Mouse (Mus musculus) myocyte (in vitro differentiated cells): Measurements from ENCODE around the gene Kcnq5.

Source experiments
- CEBPB ChIP-seq: IDR thresholded peaks from 2 replicates; pipeline ENCODE4 v1.6.1; 2011; ENCODE audit warnings: mild to moderate bottlenecking, moderate library complexity; ENCODE audit not compliant: poor library complexity, insufficient read depth, severe bottlenecking
- MAX ChIP-seq: IDR thresholded peaks from one replicate; pipeline ENCODE4 v1.6.1; 2011; ENCODE audit warnings: low read depth, mild to moderate bottlenecking, control low read depth
- MYOD1 ChIP-seq, 3 experiments: IDR thresholded peaks; one replicate each; pipeline ENCODE4 v1.6.1; 2011; ENCODE audit warnings: control low read depth in 2 of 3, low read depth in 2 of 3, mild to moderate bottlenecking in 2 of 3, moderate library complexity in 1 of 3; ENCODE audit not compliant: insufficient read length in 2 of 3, control insufficient read depth in 1 of 3
- POLR2A ChIP-seq: IDR thresholded peaks from one replicate; pipeline ENCODE4 v1.6.1; 2011; ENCODE audit warnings: low read depth, mild to moderate bottlenecking, control low read depth, moderate library complexity; ENCODE audit not compliant: insufficient read length
- REST ChIP-seq: IDR thresholded peaks from one replicate; pipeline ENCODE4 v1.6.1; 2011; ENCODE audit warnings: mild to moderate bottlenecking, control low read depth, moderate library complexity; ENCODE audit not compliant: insufficient read depth, insufficient read length
- SRF ChIP-seq: IDR thresholded peaks from one replicate; pipeline ENCODE4 v1.6.1; 2011; ENCODE audit warnings: low read depth; ENCODE audit not compliant: control insufficient read depth, insufficient read length
- USF1 ChIP-seq: IDR thresholded peaks from one replicate; pipeline ENCODE4 v1.6.1; 2011; ENCODE audit warnings: low read depth, mild to moderate bottlenecking, control low read depth, moderate library complexity

GRCm38 (mm10) chr1:21838534-21838933, 123.2 kb downstream of the Kcnq5 start:
- TF ChIP-seq POLR2A (no peak), MYOD1 (IDR thresholded peaks at IDR 0.05; ENCODE audit: control insufficient read depth in 1 of 3, insufficient read length in 2 of 3, low read depth in 2 of 3) (no peak), REST (no peak), CEBPB (no peak), USF1 (no peak), MAX (no peak), SRF (no peak)
